In the genomic region with DNA sequence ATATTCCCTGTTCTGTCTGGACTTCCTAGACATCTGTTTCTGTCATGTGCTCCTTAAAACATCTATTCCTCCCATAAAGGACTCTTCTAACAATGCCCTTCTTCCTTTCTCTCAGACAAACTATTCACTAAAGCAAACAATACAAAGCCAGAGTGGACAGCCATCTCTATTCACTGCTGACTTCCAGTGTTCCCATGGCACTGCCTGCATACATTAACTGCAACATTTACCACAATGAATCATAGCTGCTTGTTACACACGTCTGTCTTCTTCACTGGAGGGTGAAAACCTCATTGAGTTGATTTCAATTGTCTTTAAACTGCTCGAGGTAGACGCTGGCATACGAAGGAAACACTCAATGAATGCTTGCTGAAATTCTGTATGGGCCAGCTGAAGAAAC, we compare ENCODE assay signal across 14 mouse cellular contexts.
DNase-seq lines count a peak whose midpoint lies in the region; ATAC-seq and TF ChIP-seq lines count a peak whose summit lies in the region.
"Had no signal": no experiment of that assay in that cellular context is flagged by ENCODE, and none has a peak within 500 bp of the region (broad histone marks: within the 10 kb centered on the region; RNA-seq: fewer than 3 reads in every experiment).

No protein-coding gene starts in this region.

- H3K4me2 ChIP-seq in forebrain, embryonic 12.5 days = no peak overlapping the region
- H3K4me2 ChIP-seq in hindbrain, postnatal 0 days (ENCODE audit: low read depth, low read length) = no peak overlapping the region
- H3K4me2 ChIP-seq in neural tube, embryonic 13.5 days = no peak overlapping the region
- H3K4me2 ChIP-seq: embryonic facial prominence, embryonic 13.5 days; lung, embryonic 15.5 days had no signal

- no peaks in the 10 kb centered on the region for H3K36me3 ChIP-seq in forebrain, embryonic 12.5 days (replicated peaks)
- H3K36me3 ChIP-seq in hindbrain, postnatal 0 days (ENCODE audit: insufficient read depth, low read length) = no peaks in the 10 kb centered on the region
- no peaks in the 10 kb centered on the region for H3K36me3 ChIP-seq in neural tube, embryonic 13.5 days
- H3K36me3 ChIP-seq: embryonic facial prominence, embryonic 13.5 days; lung, embryonic 15.5 days had no signal

- TF ChIP-seq CTCF in hindbrain, postnatal 0 days (IDR thresholded peaks at IDR 0.05; ENCODE audit: low read depth) = no peak

- peak overlapping the region; percentile 31; the same call in 1 of the 2 replicates for H3K27ac ChIP-seq in forebrain, embryonic 12.5 days
- no peak overlapping the region for H3K27ac ChIP-seq in hindbrain, postnatal 0 days
- peak overlapping the region; percentile 67 for H3K27ac ChIP-seq in neural tube, embryonic 13.5 days (replicated peaks)
- H3K27ac ChIP-seq: embryonic facial prominence, embryonic 13.5 days; lung, embryonic 15.5 days had no signal

- H3K9me3 ChIP-seq in forebrain, embryonic 12.5 days = no peaks in the 10 kb centered on the region
- H3K9me3 ChIP-seq in hindbrain, postnatal 0 days (ENCODE audit: low read length) = no peaks in the 10 kb centered on the region
- no peaks in the 10 kb centered on the region for H3K9me3 ChIP-seq in neural tube, embryonic 13.5 days
- H3K9me3 ChIP-seq: embryonic facial prominence, embryonic 13.5 days; lung, embryonic 15.5 days; megakaryocyte, embryonic 14.5 days had no signal

- no peak overlapping the region for H3K9ac ChIP-seq in forebrain, embryonic 12.5 days
- H3K9ac ChIP-seq in hindbrain, postnatal 0 days (replicated peaks; ENCODE audit: low read length) = no peak overlapping the region
- no peak overlapping the region for H3K9ac ChIP-seq in neural tube, embryonic 13.5 days
- H3K9ac ChIP-seq: embryonic facial prominence, embryonic 13.5 days; lung, embryonic 15.5 days had no signal

- peak; percentile 79 for ATAC-seq in forebrain, embryonic 12.5 days (ENCODE audit: low FRiP score)
- ATAC-seq in hindbrain, postnatal 0 days = 0 out of 2 replicates have a peak, but pooled peaks have one; percentile 21
- peak; percentile 46 for ATAC-seq in neural tube, embryonic 13.5 days (ENCODE audit: low read depth)

- peak; percentile 64 for DNase-seq in embryo, embryonic 10 days (ENCODE audit: low spot score)
- DNase-seq in hindbrain, postnatal 0 days (ENCODE audit: low spot score) = peak; percentile 7
- DNase-seq in spleen, postnatal 4 days (ENCODE audit: low spot score in 2 of 2) = no peak
- DNase-seq in cerebellum, postnatal 4 days (ENCODE audit: low spot score in 2 of 2) = no peak
- no peak for DNase-seq in kidney, adult 18-20 months
- DNase-seq: adrenal gland, adult 2 months; heart, adult 18-20 months; kidney, adult 11 months had no signal

- WGBS in forebrain, embryonic 12.5 days = 16% methylated on average over 4 of the region's 4 CpGs
- WGBS in hindbrain, postnatal 0 days = 24% methylated on average over 4 of the region's 4 CpGs
- WGBS in neural tube, embryonic 13.5 days = 14% methylated on average over 4 of the region's 4 CpGs

- no peaks in the 10 kb centered on the region for H3K27me3 ChIP-seq in forebrain, embryonic 12.5 days
- H3K27me3 ChIP-seq in hindbrain, postnatal 0 days (ENCODE audit: insufficient read depth, low read length) = no peaks in the 10 kb centered on the region
- no peaks in the 10 kb centered on the region for H3K27me3 ChIP-seq in neural tube, embryonic 13.5 days
- H3K27me3 ChIP-seq: CH12.LX; embryonic facial prominence, embryonic 13.5 days; lung, embryonic 15.5 days; megakaryocyte, embryonic 14.5 days had no signal

- peaks cover 10% of the 10 kb centered on the region for H3K4me1 ChIP-seq in forebrain, embryonic 12.5 days
- 0 out of 2 replicates have a peak, but pooled peaks cover 4% of the 10 kb centered on the region for H3K4me1 ChIP-seq in hindbrain, postnatal 0 days (ENCODE audit: insufficient read depth, low read length)
- peaks cover 27% of the 10 kb centered on the region for H3K4me1 ChIP-seq in neural tube, embryonic 13.5 days (replicated peaks)
- H3K4me1 ChIP-seq: embryonic facial prominence, embryonic 13.5 days; lung, embryonic 15.5 days; megakaryocyte, embryonic 14.5 days had no signal

- H3K4me3 ChIP-seq in forebrain, embryonic 12.5 days (replicated peaks) = no peak overlapping the region
- no peak overlapping the region for H3K4me3 ChIP-seq in hindbrain, postnatal 0 days (ENCODE audit: low read length)
- H3K4me3 ChIP-seq in neural tube, embryonic 13.5 days = no peak overlapping the region
- H3K4me3 ChIP-seq: embryonic facial prominence, embryonic 13.5 days; lung, embryonic 15.5 days; megakaryocyte, embryonic 14.5 days had no signal

Comparison
In these comparisons a context has a peak if more than half of its experiments do, and no peak if none do; other contexts are left out.
1. DNase-seq: peak in embryo, embryonic 10 days (single experiment) and hindbrain, postnatal 0 days (single experiment); none in spleen, postnatal 4 days (0 of 2), cerebellum, postnatal 4 days (0 of 2) and kidney, adult 18-20 months (single experiment).
2. ATAC-seq: peak in every context shown above with its lines; median percentile 79 in forebrain, embryonic 12.5 days; 46 in neural tube, embryonic 13.5 days; 21 in hindbrain, postnatal 0 days.